Mouse (Mus musculus) brown adipose tissue, adult 24 weeks (tissue): Measurements from ENCODE around the gene Adam12. TPM values are rescaled to one million over a fixed set of nuclear protein-coding genes. Genes with fewer than 3 reads are reported as not detected.

Experiments
- H3K27ac ChIP-seq: fragments of 200-500 bp; replicated peaks from 2 replicates; pipeline ENCODE4 v1.5.1; 2012; ENCODE audit warnings: low read depth, mild to moderate bottlenecking, low read length
- H3K4me1 ChIP-seq: fragments of 200-500 bp; 2 replicates; pipeline ENCODE4 v1.6.1; 2012; ENCODE audit warnings: low read length, mixed read lengths; ENCODE audit not compliant: control insufficient read depth, insufficient read depth, insufficient read length
- H3K4me3 ChIP-seq: fragments of 200-500 bp; 2 replicates; pipeline ENCODE4 v1.5.1; 2012; ENCODE audit warnings: low read depth, mild to moderate bottlenecking, low read length, moderate library complexity; ENCODE audit not compliant: insufficient read depth
- polyA plus RNA-seq: library from polyadenylated mRNA; stranded (reverse); fragments of >200 nt; gene quantifications from 2 replicates; pipeline ENCODE4 v1.2.4, GENCODE M21; 2012; ENCODE audit not compliant: missing spikeins, insufficient read depth, insufficient read length

Gene Adam12
- polyA plus RNA-seq, 1 experiment = 10.5 TPM

GRCm38 (mm10) chr7:134236727-134237126 lies 4.8 kb upstream of the Adam12 start:
- Histone ChIP-seq H3K4me3 (no peak overlapping the region), H3K27ac (no peak overlapping the region), H3K4me1 (no peaks in the 10 kb centered on the region)

- Histone ChIP-seq H3K27ac (no peak overlapping the region), H3K4me1 (no peaks in the 10 kb centered on the region), H3K4me3 (no peak overlapping the region)
These were observed 3.6 kb upstream of the Adam12 start for GRCm38 (mm10) chr7:134235552-134235951.

- H3K4me1 ChIP-seq = peaks cover 7% of the 10 kb centered on the region; the same call in 1 of the 2 replicates
- no peak overlapping the region for H3K4me3 ChIP-seq
- no peak overlapping the region for H3K27ac ChIP-seq
These were observed 1.2 kb downstream of the Adam12 start for GRCm38 (mm10) chr7:134230708-134231107.

- Histone ChIP-seq H3K27ac (no peak overlapping the region), H3K4me3 (no peak overlapping the region), H3K4me1 (peaks cover 7% of the 10 kb centered on the region; the same call in 1 of the 2 replicates)
These were observed 2.0 kb downstream of the Adam12 start for GRCm38 (mm10) chr7:134229899-134230298.

- Histone ChIP-seq H3K27ac (no peak overlapping the region), H3K4me3 (no peak overlapping the region), H3K4me1 (peaks cover 7% of the 10 kb centered on the region; the same call in 1 of the 2 replicates)
These were observed 4.0 kb downstream of the Adam12 start for GRCm38 (mm10) chr7:134227773-134228455.

GRCm38 (mm10) chr7:134227101-134227500 lies 4.8 kb downstream of the Adam12 start:
- Histone ChIP-seq H3K4me1 (peaks cover 9% of the 10 kb centered on the region; the same call in 1 of the 2 replicates), H3K4me3 (no peak overlapping the region), H3K27ac (no peak overlapping the region)

- H3K27ac ChIP-seq = no peak overlapping the region
- H3K4me1 ChIP-seq = peaks cover 9% of the 10 kb centered on the region; the same call in 1 of the 2 replicates
- H3K4me3 ChIP-seq = no peak overlapping the region
These were observed 5.7 kb downstream of the Adam12 start for GRCm38 (mm10) chr7:134226231-134226630.

- Histone ChIP-seq H3K27ac (peak overlapping the region; percentile 80), H3K4me3 (peak overlapping the region; percentile 80)
These were observed 7.0 kb downstream of the Adam12 start for GRCm38 (mm10) chr7:134224741-134225612.

GRCm38 (mm10) chr7:134224421-134224740 lies 7.6 kb downstream of the Adam12 start:
- peak overlapping the region; percentile 80 for H3K4me3 ChIP-seq
- peaks cover 9% of the 10 kb centered on the region; the same call in 1 of the 2 replicates for H3K4me1 ChIP-seq
- H3K27ac ChIP-seq = peak overlapping the region; percentile 80

More at GRCm38 (mm10) chr7:134224741-134225612, 7.0 kb downstream of the Adam12 start:
- H3K4me1 ChIP-seq = peaks cover 9% of the 10 kb centered on the region; the same call in 1 of the 2 replicates

GRCm38 (mm10) chr7:134223444-134224161 lies 8.3 kb downstream of the Adam12 start:
- Histone ChIP-seq H3K27ac (peak overlapping the region; percentile 80), H3K4me1 (peaks cover 12% of the 10 kb centered on the region; the same call in 1 of the 2 replicates), H3K4me3 (peak overlapping the region; percentile 80)

GRCm38 (mm10) chr7:134207956-134208355 lies 24.0 kb downstream of the Adam12 start:
- H3K4me3 ChIP-seq = no peak overlapping the region
- no peak overlapping the region for H3K27ac ChIP-seq
- no peaks in the 10 kb centered on the region for H3K4me1 ChIP-seq

- Histone ChIP-seq H3K27ac (peak overlapping the region; percentile 97), H3K4me1 (peaks cover 28% of the 10 kb centered on the region), H3K4me3 (no peak overlapping the region)
These were observed 38.9 kb downstream of the Adam12 start for GRCm38 (mm10) chr7:134193089-134193488.

GRCm38 (mm10) chr7:134190101-134190500 lies 41.8 kb downstream of the Adam12 start:
- Histone ChIP-seq H3K4me3 (no peak overlapping the region), H3K4me1 (peaks cover 27% of the 10 kb centered on the region), H3K27ac (peak overlapping the region; percentile 97)

GRCm38 (mm10) chr7:134188565-134188964 lies 43.4 kb downstream of the Adam12 start:
- Histone ChIP-seq H3K27ac (peak overlapping the region; percentile 97), H3K4me3 (no peak overlapping the region), H3K4me1 (peaks cover 24% of the 10 kb centered on the region)

- Histone ChIP-seq H3K4me3 (no peak overlapping the region), H3K27ac (peak overlapping the region; percentile 97), H3K4me1 (peaks cover 24% of the 10 kb centered on the region)
These were observed 44.0 kb downstream of the Adam12 start for GRCm38 (mm10) chr7:134187946-134188345.
